Mouse (Mus musculus): ENCODE results near the gene Gpat2. TPM values are rescaled to one million over a fixed set of nuclear protein-coding genes. Genes with fewer than 3 reads are reported as not detected.
A peak's percentile ranks its signal among the peaks of the same experiment; 100 is the strongest.

Gene Gpat2
- polyA plus RNA-seq, 1 experiment from 2014 or later = 0.39 TPM

DNA sequence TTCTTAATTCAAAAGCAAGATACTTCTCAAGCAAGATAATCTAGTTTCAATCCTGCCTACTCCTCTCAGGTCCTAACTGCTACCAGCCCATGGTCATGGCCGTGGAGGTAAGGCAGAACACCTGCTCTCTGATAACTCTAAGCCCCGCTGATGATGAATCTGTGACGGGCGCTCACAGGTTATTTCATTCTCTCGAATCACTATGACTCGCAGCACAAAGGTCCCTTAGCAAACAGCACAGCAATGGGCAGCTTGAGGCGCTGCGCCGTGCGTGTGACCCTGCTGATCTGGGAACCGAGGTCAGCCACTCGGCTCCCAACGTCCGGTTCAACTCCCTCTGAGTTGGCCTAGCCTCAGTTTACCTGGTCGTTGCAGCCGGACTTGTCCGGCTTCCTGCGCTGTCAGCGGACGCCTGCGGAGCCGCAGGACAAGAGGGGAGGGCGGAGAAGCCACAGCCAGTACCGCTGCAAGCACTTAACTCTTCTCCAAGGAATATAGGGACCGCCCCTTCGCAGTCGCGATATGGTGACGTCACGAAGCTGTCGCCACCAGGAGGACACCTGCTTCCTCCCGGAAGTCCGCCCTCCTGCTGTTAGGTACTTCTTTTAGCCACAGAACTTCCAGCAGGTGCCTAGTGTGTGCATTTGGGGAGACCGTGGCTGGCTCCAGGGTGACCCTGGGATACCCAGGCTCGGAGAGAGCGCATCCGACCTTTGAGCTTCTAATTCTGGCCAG, 19.2 kb downstream of the Gpat2 start, which contains the start of gene Fahd2a:
TSS of gene Fahd2a (minus strand) at position 511 of the 735 bp plus-strand sequence.
- peak within 1 kb of the TSS; percentile 76 for H3K4me3 ChIP-seq (replicated peaks)
- no peaks in the 10 kb centered on the region for H3K9me3 ChIP-seq (replicated peaks)
- peak; percentile 87 for DNase-seq
- H3K27me3 ChIP-seq = no peaks in the 10 kb centered on the region
- WGBS (ENCODE audit: insufficient replicate concordance) = 3% methylated on average over 37 of the region's 37 CpGs
- peak; percentile 93 for ATAC-seq (ENCODE audit: low read depth)
- H3K9ac ChIP-seq = peak within 1 kb of the TSS; percentile 85
- peak within 1 kb of the TSS; percentile 66 for H3K27ac ChIP-seq
- peaks cover 45% of the 10 kb centered on the region for H3K4me1 ChIP-seq (replicated peaks)
- H3K4me2 ChIP-seq = peak within 1 kb of the TSS; percentile 76
- peaks cover 7% of the 10 kb centered on the region; the same call in 1 of the 2 replicates for H3K36me3 ChIP-seq

DNA sequence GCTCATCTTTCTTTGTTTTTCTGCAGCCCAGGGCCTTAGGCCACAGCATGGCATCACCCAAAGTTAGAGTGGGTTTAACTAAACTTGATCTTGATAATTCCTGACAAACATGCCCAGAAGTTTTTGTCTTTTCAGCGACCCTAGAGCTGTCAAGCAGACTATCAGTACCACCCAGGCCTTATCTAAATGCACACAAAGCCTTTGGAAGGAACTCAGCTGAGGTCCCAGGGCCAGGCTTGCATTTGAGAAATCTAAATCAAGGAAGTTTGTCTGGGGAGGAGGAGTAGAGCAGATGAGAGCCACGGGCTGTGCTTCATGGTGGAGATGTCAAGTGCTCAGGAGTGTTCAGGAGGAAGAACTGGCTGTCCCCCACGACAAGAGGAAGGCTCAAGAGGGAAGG, 21.8 kb downstream of the Gpat2 start:
- Histone ChIP-seq H3K4me3 (replicated peaks) (no peak overlapping the region), H3K4me2 (no peak overlapping the region), H3K9ac (no peak overlapping the region), H3K27ac (peak overlapping the region; percentile 51; the same call in 1 of the 2 replicates), H3K27me3 (peaks cover 11% of the 10 kb centered on the region; the same call in 1 of the 2 replicates), H3K9me3 (replicated peaks) (no peaks in the 10 kb centered on the region), H3K36me3 (no peaks in the 10 kb centered on the region), H3K4me1 (replicated peaks) (peaks cover 71% of the 10 kb centered on the region)
- peak; percentile 48 for ATAC-seq (ENCODE audit: low read depth)
- WGBS (ENCODE audit: insufficient replicate concordance) = 7% methylated on average over 3 of the region's 3 CpGs
- peak; percentile 36 for DNase-seq

GRCm38 (mm10) chr2:127449691-127450090, 24.7 kb downstream of the Gpat2 start:
- ATAC-seq (ENCODE audit: low read depth) = no peak
- Histone ChIP-seq H3K4me3 (replicated peaks) (no peak overlapping the region), H3K27ac (no peak overlapping the region), H3K36me3 (no peaks in the 10 kb centered on the region), H3K4me1 (replicated peaks) (peaks cover 60% of the 10 kb centered on the region), H3K9me3 (replicated peaks) (no peaks in the 10 kb centered on the region), H3K27me3 (peaks cover 27% of the 10 kb centered on the region), H3K9ac (no peak overlapping the region), H3K4me2 (no peak overlapping the region)
- no peak for DNase-seq
- WGBS (ENCODE audit: insufficient replicate concordance) = 61% methylated on average over 7 of the region's 7 CpGs

DNA sequence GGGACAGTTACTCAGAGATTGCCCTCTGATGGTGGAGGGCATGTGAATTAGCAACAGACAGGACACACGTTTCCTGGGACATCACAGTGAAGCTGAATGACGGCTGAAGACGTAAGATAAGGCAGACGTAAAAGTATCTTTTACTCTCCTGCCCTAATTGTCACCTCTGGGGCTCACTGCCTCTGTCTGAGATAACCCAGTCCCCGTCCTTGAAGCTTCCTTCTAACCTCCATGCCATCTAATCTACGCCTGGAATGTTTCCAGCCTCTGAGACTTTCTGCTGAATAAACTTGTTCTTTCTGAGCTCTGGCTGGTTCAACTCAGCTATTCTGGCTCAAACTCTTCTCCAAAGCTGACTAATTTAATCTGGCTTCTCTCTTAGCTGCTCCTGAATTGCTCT, 26.7 kb downstream of the Gpat2 start:
- Histone ChIP-seq H3K4me1 (replicated peaks) (peaks cover 48% of the 10 kb centered on the region), H3K9me3 (replicated peaks) (no peaks in the 10 kb centered on the region), H3K4me2 (peak overlapping the region; percentile 17; the same call in 1 of the 2 replicates), H3K36me3 (no peaks in the 10 kb centered on the region), H3K27me3 (peaks cover 28% of the 10 kb centered on the region), H3K4me3 (replicated peaks) (no peak overlapping the region), H3K9ac (0 out of 2 replicates have a peak overlapping the region, but pooled peaks have one; percentile 27), H3K27ac (0 out of 2 replicates have a peak overlapping the region, but pooled peaks have one; percentile 18)
- WGBS (ENCODE audit: insufficient replicate concordance) = 1% methylated on average over 6 of the region's 6 CpGs
- peak; percentile 51 for DNase-seq
- ATAC-seq (ENCODE audit: low read depth) = peak; percentile 82

GRCm38 (mm10) chr2:127453141-127453540, 28.1 kb downstream of the Gpat2 start:
- Histone ChIP-seq H3K9ac (no peak overlapping the region), H3K4me3 (replicated peaks) (no peak overlapping the region), H3K4me2 (no peak overlapping the region), H3K4me1 (replicated peaks) (peaks cover 40% of the 10 kb centered on the region), H3K27me3 (peaks cover 32% of the 10 kb centered on the region), H3K9me3 (replicated peaks) (no peaks in the 10 kb centered on the region), H3K36me3 (no peaks in the 10 kb centered on the region), H3K27ac (no peak overlapping the region)
- 70% methylated on average over 9 of the region's 9 CpGs for WGBS (ENCODE audit: insufficient replicate concordance)
- no peak for ATAC-seq (ENCODE audit: low read depth)
- no peak for DNase-seq

- ATAC-seq (ENCODE audit: low read depth) = no peak
Observed at GRCm38 (mm10) chr2:127453764-127454163, 28.8 kb downstream of the Gpat2 start.

GRCm38 (mm10) chr2:127459341-127459740, 34.3 kb downstream of the Gpat2 start:
- WGBS (ENCODE audit: insufficient replicate concordance) = 64% methylated on average over 2 of the region's 2 CpGs
- Histone ChIP-seq H3K4me1 (replicated peaks) (no peaks in the 10 kb centered on the region), H3K27me3 (peaks cover 20% of the 10 kb centered on the region), H3K4me2 (no peak overlapping the region), H3K27ac (no peak overlapping the region), H3K9me3 (replicated peaks) (no peaks in the 10 kb centered on the region), H3K4me3 (replicated peaks) (no peak overlapping the region), H3K9ac (no peak overlapping the region), H3K36me3 (no peaks in the 10 kb centered on the region)
- no peak for DNase-seq
- ATAC-seq (ENCODE audit: low read depth) = no peak

More at GRCm38 (mm10) chr2:127453764-127454163, 28.8 kb downstream of the Gpat2 start:
- H3K27ac ChIP-seq = no peak overlapping the region
- WGBS (ENCODE audit: insufficient replicate concordance) = 1% methylated on average over 5 of the region's 5 CpGs
- H3K4me1 ChIP-seq (replicated peaks) = peaks cover 40% of the 10 kb centered on the region
- H3K36me3 ChIP-seq = no peaks in the 10 kb centered on the region
- no peak overlapping the region for H3K9ac ChIP-seq
- peak; percentile 47 for DNase-seq
- no peaks in the 10 kb centered on the region for H3K9me3 ChIP-seq (replicated peaks)
- H3K4me2 ChIP-seq = no peak overlapping the region
- no peak overlapping the region for H3K4me3 ChIP-seq (replicated peaks)
- peaks cover 32% of the 10 kb centered on the region for H3K27me3 ChIP-seq

DNA sequence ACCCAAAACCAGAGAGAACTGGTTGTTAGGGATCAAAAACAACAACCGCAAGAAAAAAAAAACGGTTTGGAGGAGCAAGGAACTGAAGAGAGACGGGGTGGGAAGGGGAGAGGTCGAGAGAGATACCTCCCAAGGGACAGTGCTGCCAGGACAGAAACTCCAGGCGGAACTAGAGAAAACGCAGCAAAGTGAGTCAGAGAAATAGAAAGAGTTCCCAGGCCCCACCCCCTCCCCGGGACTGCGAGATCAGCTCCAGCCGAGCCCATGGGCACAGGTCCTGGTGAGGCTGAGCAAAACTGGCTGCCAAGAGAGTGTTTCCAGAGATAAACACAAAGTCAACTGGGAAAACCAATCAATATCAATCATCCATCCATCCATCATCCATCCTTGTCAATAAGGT, 36.4 kb downstream of the Gpat2 start:
- Histone ChIP-seq H3K36me3 (no peaks in the 10 kb centered on the region), H3K9ac (no peak overlapping the region), H3K9me3 (replicated peaks) (no peaks in the 10 kb centered on the region), H3K27me3 (peaks cover 15% of the 10 kb centered on the region; the same call in 1 of the 2 replicates), H3K4me3 (replicated peaks) (no peak overlapping the region), H3K4me2 (no peak overlapping the region), H3K27ac (no peak overlapping the region), H3K4me1 (replicated peaks) (no peaks in the 10 kb centered on the region)
- DNase-seq (no peak), ATAC-seq (ENCODE audit: low read depth) (no peak)
- WGBS (ENCODE audit: insufficient replicate concordance) = 38% methylated on average over 9 of the region's 9 CpGs

GRCm38 (mm10) chr2:127462314-127462713, 37.3 kb downstream of the Gpat2 start:
- Histone ChIP-seq H3K27me3 (peaks cover 12% of the 10 kb centered on the region; the same call in 1 of the 2 replicates), H3K9ac (no peak overlapping the region), H3K36me3 (no peaks in the 10 kb centered on the region), H3K4me1 (replicated peaks) (no peaks in the 10 kb centered on the region), H3K9me3 (replicated peaks) (no peaks in the 10 kb centered on the region), H3K4me3 (replicated peaks) (no peak overlapping the region), H3K27ac (no peak overlapping the region), H3K4me2 (no peak overlapping the region)
- peak; percentile 64 for ATAC-seq (ENCODE audit: low read depth)
- 10% methylated on average over 8 of the region's 8 CpGs for WGBS (ENCODE audit: insufficient replicate concordance)
- peak; percentile 38 for DNase-seq

GRCm38 (mm10) chr2:127470183-127470582, 45.2 kb downstream of the Gpat2 start:
- no peak for DNase-seq
- ATAC-seq (ENCODE audit: low read depth) = no peak
- Histone ChIP-seq H3K4me1 (replicated peaks) (no peaks in the 10 kb centered on the region), H3K9me3 (replicated peaks) (no peaks in the 10 kb centered on the region), H3K9ac (no peak overlapping the region), H3K4me3 (replicated peaks) (no peak overlapping the region), H3K4me2 (no peak overlapping the region), H3K36me3 (no peaks in the 10 kb centered on the region), H3K27ac (no peak overlapping the region), H3K27me3 (no peaks in the 10 kb centered on the region)
- 73% methylated on average over 5 of the region's 5 CpGs for WGBS (ENCODE audit: insufficient replicate concordance)

- Histone ChIP-seq H3K27me3 (no peaks in the 10 kb centered on the region), H3K9ac (no peak overlapping the region), H3K4me1 (replicated peaks) (no peaks in the 10 kb centered on the region), H3K9me3 (replicated peaks) (no peaks in the 10 kb centered on the region), H3K4me2 (no peak overlapping the region), H3K36me3 (no peaks in the 10 kb centered on the region), H3K27ac (no peak overlapping the region), H3K4me3 (replicated peaks) (no peak overlapping the region)
- ATAC-seq (ENCODE audit: low read depth) = no peak
- no peak for DNase-seq
- 80% methylated on average over 10 of the region's 10 CpGs for WGBS (ENCODE audit: insufficient replicate concordance)
Observed at GRCm38 (mm10) chr2:127470661-127471060, 45.7 kb downstream of the Gpat2 start.

DNA sequence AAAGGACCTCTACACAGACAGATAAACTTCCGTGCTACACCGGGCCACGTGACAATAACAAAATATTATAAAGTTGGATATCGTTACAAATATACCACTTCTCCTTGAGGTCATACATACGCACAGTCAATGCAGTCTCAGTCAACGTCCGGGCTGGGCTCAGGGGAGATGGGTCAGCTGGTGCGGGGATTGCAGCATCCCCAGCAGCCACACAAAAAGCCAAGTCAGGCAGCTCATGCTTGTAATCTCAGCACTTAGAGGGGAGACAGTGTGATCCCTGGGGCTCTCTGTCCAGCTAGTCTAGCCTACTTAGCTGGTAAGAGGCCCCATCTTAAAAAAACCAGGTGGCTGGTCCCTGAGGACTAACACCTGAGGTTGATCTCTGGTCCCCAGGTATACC, 46.3 kb downstream of the Gpat2 start:
- ATAC-seq (ENCODE audit: low read depth) = no peak

More for the DNA sequence above, 46.3 kb downstream of the Gpat2 start:
- Histone ChIP-seq H3K9me3 (replicated peaks) (no peaks in the 10 kb centered on the region), H3K4me1 (replicated peaks) (no peaks in the 10 kb centered on the region), H3K4me2 (no peak overlapping the region), H3K27me3 (no peaks in the 10 kb centered on the region), H3K27ac (no peak overlapping the region), H3K36me3 (no peaks in the 10 kb centered on the region), H3K4me3 (replicated peaks) (no peak overlapping the region), H3K9ac (no peak overlapping the region)
- 78% methylated on average over 8 of the region's 8 CpGs for WGBS (ENCODE audit: insufficient replicate concordance)
- DNase-seq = no peak

All from liver, embryonic 13.5 days (tissue).